Mouse (Mus musculus) cerebellum, adult 2 months (tissue): ENCODE results near the gene Coq2.

Source experiments
- CTCF ChIP-seq: fragments of 200-500 bp; IDR thresholded peaks from 2 replicates; pipeline ENCODE4 v1.5.1; 2011; ENCODE audit warnings: low read depth, mild to moderate bottlenecking, control low read depth, low read length, moderate library complexity, borderline replicate concordance; ENCODE audit not compliant: insufficient read depth
- POLR2A ChIP-seq: fragments of 200-500 bp; IDR thresholded peaks from 2 replicates; pipeline ENCODE4 v1.6.1; 2011; ENCODE audit warnings: low read length, control low read depth, borderline replicate concordance; ENCODE audit not compliant: insufficient read depth

DNA sequence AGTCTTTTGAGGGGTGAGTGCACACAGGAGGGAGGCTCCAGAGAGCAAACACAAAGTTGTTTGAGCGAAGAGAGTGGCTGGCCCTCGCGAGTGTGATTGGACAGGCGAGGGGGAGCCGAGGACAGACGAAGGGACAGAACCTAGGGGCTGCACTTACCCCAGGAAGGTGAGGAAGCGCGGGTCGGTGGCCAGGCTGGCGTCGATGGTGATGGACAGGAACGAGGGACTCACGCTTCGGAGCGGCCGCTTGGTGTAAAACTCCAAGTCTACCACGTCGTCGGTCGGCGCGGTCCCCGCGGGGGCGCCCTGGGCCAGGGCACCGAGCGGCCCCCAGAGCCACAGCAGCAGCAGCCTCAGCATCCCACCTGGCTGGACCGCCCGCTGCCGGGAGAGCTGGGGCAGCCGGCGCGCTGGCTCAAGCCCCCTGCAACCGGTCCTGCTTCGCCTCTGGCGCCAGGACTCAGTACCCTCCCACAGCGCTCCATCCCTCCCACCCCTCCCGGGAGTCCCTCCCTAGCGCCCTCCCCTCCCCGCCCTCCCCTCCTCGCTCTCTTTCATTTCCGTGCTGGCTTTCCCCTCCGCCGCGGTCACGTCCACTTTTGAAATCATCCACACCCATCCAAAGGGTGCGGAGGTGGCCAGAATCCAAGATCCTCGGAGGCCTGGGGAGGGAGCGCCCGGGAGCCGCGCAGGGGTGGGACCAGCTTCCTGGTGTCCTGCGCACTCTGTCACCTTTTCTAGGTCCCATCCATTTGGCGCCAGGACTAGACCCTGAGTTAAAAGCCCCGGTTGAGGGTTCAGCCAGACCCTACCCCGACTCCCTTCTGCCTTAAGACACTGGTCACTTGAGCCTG, 44.5 kb upstream of the Coq2 start, which contains the start of gene Hpse:
- TF ChIP-seq CTCF (no peak), POLR2A (no peak)
